ENCODE assay signal across 15 mouse cellular contexts in the genomic region with DNA sequence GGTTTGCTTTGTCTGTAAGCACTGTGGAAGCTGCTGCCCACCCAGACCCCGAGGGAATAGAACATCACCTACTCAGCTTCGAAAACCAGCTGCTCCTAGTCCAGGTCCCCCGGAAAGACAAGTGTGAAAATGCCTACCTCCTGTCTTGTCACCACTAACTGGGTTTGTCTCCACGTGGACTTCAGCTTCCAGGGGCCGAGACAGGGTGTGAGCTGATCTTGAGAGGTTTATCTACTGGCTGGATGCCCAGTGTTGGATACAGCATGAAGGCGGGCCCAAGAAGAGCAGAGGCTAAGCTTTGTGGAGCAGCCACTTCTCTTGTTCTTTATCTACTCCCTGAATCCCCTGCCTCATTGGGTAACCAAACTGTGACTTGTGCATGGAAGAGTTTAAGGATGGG. TPM values are rescaled to one million over a fixed set of nuclear protein-coding genes. Genes with fewer than 3 reads are reported as not detected.
A peak's percentile ranks its signal among the peaks of the same experiment; 100 is the strongest.
DNase-seq lines count a peak whose midpoint lies in the region; ATAC-seq lines count a peak whose summit lies in the region.
"Had no signal": no experiment of that assay in that cellular context is flagged by ENCODE, and none has a peak within 500 bp of the region (broad histone marks: within the 10 kb centered on the region; RNA-seq: fewer than 3 reads in every experiment).

No protein-coding gene starts in this region.

- no peak for ATAC-seq in activated CD4-positive, CD25-positive, alpha-beta regulatory T cell, adult 4 months
- ATAC-seq: CD4-positive, CD25-positive, alpha-beta regulatory T cell, adult 4 months; forebrain, embryonic 16.5 days had no signal

- peak; percentile 28 to 31 for DNase-seq in cerebellum, postnatal 14 days
- DNase-seq in cerebellum, adult 18-20 months = no peak
- DNase-seq in heart, postnatal 14 days = peak; percentile 8 to 20
- DNase-seq in heart, postnatal 36 days = no peak
- peak; percentile 73 for DNase-seq in retina, postnatal 1 day
- no peak for DNase-seq in retina, embryonic 14.5 days (ENCODE audit: low spot score)
- no peak for DNase-seq in gastrocnemius, postnatal 10 days
- DNase-seq: cerebellum, adult 9-10 months; gastrocnemius, postnatal 36 days; kidney, adult 11 months; thymus, postnatal 36 days had no signal

- intact Hi-C loops in heart, postnatal 14 days (cut with DNase I) = loop anchor here (2.0 kb wide), 1 partner anchor 25 kb away; no protein-coding TSS in a partner anchor
- intact Hi-C loops in heart, postnatal 36 days (cut with DNase I) = no loop called here

RNA-seq across cellular contexts. Expression of a gene that starts 10.0 kb away (rescaled TPM):
- total RNA-seq in heart, postnatal 14 days (2021) = under 1 TPM in 1 of 2 experiments, not detected in 1; 0.17 TPM
- total RNA-seq in heart, postnatal 36 days (2021) = not detected
- 1 to 10 TPM; 2.6 to 2.8 TPM for total RNA-seq in gastrocnemius, postnatal 10 days (2021)
- polyA plus RNA-seq in activated CD4-positive, CD25-positive, alpha-beta regulatory T cell, adult 4 months (2017; shearing (Covaris generic)) = not detected
- total RNA-seq: neutrophil, adult 5-6 weeks had no signal
- polyA plus RNA-seq: CD4-positive, CD25-positive, alpha-beta regulatory T cell, adult 4 months had no signal

RNA-seq across cellular contexts. Expression of a gene that starts 47.0 kb away (rescaled TPM):
- total RNA-seq in heart, postnatal 14 days (2021) = 1 to 10 TPM in 1 of 2 experiments, under 1 TPM in 1; 0.56 to 1.0 TPM
- under 1 TPM; 0.51 to 0.58 TPM for total RNA-seq in heart, postnatal 36 days (2021)
- total RNA-seq in gastrocnemius, postnatal 10 days (2021) = 1 to 10 TPM; 6.1 to 7.6 TPM
- under 1 TPM; 0.20 to 0.31 TPM for polyA plus RNA-seq in activated CD4-positive, CD25-positive, alpha-beta regulatory T cell, adult 4 months (2017; shearing (Covaris generic))

Comparison
In these comparisons a context has a peak if more than half of its experiments do, and no peak if none do; other contexts are left out.
1. DNase-seq: peak in cerebellum, postnatal 14 days (2 of 2), heart, postnatal 14 days (2 of 2) and retina, postnatal 1 day (single experiment); none in cerebellum, adult 18-20 months (0 of 2), heart, postnatal 36 days (0 of 2), retina, embryonic 14.5 days (single experiment) and gastrocnemius, postnatal 10 days (single experiment).